Mouse (Mus musculus) testis, adult 2 months (tissue): ENCODE data around the gene Cntrob.

ENCODE experiments used
- CTCF ChIP-seq: fragments of 200-500 bp; IDR thresholded peaks from 2 replicates; pipeline ENCODE4 v1.5.1; 2012; ENCODE audit warnings: low read depth, mild to moderate bottlenecking, inconsistent platforms, low read length, moderate library complexity; ENCODE audit not compliant: control insufficient read depth, insufficient read depth, insufficient replicate concordance
- POLR2A ChIP-seq: fragments of 200-500 bp; IDR thresholded peaks from 2 replicates; pipeline ENCODE4 v1.6.1; 2012; ENCODE audit warnings: low read depth, mild to moderate bottlenecking, inconsistent platforms, low read length, moderate library complexity; ENCODE audit not compliant: control insufficient read depth

- no peak for TF ChIP-seq CTCF
- no peak for TF ChIP-seq POLR2A
Observed at GRCm38 (mm10) chr11:69364376-69364775, 40.8 kb upstream of the Cntrob start.
